Mouse (Mus musculus): ENCODE measurements around the gene Mtor. TPM values are rescaled to one million over a fixed set of nuclear protein-coding genes. Genes with fewer than 3 reads are reported as not detected.

The Mtor gene
- total RNA-seq, 2 experiments from 2014 or later = 30.6 to 36.6 TPM

DNA sequence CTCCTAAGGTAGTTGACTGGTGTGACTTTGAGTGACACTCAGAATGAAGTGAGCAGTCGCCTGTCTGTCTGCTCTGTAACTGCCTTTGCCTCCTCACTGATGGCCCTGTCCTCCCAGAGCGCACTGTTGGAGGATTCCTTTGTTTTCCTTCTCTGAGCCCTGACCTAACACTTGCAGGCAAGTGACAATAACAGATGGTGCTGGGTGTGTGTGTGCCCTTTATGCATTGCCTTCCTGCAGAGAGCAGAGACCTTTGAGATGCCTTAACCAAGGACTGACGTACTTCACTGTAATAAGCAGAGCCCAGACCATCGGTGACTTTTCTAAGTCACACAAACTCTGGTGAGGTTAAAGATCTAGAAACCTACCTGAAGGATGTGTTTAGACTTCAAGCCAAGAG lies 82.9 kb downstream of the Mtor start:
- DNase-seq (ENCODE audit: low spot score) = no peak

DNA sequence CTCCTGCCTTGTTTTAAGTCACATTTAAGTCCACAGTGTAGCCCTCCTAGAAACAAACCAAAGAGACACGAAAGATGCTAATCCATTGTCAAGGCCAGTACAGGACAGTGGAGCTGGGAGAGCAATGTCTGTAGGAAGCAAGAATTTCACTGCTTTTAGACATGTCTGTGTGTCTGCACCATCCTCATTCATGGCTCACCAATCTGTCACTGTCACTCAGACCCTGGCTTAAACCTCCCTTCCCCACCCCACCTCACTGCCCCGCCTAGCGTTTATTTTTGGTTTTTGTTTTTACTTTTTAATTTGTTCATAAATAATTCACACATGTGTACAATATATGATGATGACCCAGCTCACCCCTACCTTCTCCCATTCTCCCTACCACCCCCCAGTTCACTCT lies 84.1 kb downstream of the Mtor start:
- no peak for DNase-seq (ENCODE audit: low spot score)

GRCm38 (mm10) chr4:148533613-148534328 lies 85.4 kb downstream of the Mtor start:
- DNase-seq (ENCODE audit: low spot score) = no peak

GRCm38 (mm10) chr4:148535876-148536275 lies 87.5 kb downstream of the Mtor start:
- no peak for DNase-seq (ENCODE audit: low spot score)

DNA sequence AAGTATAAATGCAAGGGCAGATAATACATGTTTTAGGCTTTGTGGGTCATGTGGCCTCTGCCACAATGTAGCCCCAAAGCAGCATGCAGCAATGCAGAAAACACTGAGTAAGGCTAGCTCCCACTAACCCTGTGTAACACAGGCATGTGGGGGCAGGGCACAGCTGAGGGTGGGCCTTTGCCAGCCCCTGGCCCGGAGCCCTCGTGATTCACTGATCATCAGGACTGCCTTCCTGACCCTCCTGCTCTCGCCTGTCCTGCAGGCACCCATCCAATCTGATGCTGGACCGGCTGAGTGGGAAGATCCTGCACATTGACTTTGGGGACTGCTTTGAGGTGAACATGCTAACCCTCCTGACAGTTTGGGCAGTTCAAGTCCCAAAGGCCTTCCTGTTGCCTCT lies 100.7 kb downstream of the Mtor start:
- no peak for DNase-seq (ENCODE audit: low spot score)

GRCm38 (mm10) chr4:148557766-148558165 lies 109.4 kb downstream of the Mtor start:
- no peak for DNase-seq (ENCODE audit: low spot score)

- peak; percentile 89 for DNase-seq (ENCODE audit: low spot score)
Observed at GRCm38 (mm10) chr4:148558297-148559000, 110.0 kb downstream of the Mtor start, which contains the start of gene Exosc10. TSS of gene Exosc10 (plus strand) at chr4:148558429.

- DNase-seq (ENCODE audit: low spot score) = no peak
Observed at GRCm38 (mm10) chr4:148562676-148563075, 114.3 kb downstream of the Mtor start.

DNA sequence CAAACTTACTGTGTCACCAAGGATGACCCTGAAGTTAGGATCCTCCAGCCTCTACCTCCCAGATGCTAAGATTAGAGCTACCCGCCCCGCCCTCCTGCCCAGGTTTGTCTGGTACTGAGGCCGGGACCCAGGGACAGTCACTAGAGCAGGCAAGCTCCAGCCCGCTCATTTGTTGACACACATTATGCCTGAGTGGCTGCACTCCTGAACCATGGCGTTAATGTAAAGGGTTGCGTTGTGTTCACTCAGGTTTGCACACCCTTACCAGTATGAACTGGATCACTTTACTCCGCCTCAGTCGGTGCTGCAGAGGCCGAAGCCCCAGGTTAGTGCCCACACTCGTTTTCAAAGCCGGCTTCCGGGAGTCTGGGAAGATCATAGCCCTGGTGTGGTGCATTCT lies 115.2 kb downstream of the Mtor start:
- DNase-seq (ENCODE audit: low spot score) = no peak

DNA sequence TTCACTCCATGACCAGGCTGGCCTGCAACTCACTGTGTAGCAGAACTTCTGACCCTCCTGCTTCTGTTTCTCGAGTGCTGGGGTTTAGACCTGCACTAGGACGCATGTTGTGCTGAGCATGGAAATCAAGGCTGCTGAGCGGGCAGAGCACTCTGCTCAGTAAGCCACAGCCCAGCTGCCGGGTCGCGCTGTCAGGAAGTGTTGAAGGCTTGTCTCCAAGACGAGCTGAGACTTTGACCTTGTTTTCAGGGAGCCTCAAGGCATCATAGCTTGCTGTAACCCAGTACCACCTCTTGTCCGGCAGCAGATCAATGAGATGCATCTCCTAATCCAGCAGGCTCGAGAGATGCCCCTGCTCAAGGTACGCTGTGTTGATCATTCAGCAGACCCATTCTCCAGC lies 121.7 kb downstream of the Mtor start:
- no peak for DNase-seq (ENCODE audit: low spot score)

- DNase-seq (ENCODE audit: low spot score) = no peak
Observed at GRCm38 (mm10) chr4:148570693-148571295, 122.4 kb downstream of the Mtor start.

DNA sequence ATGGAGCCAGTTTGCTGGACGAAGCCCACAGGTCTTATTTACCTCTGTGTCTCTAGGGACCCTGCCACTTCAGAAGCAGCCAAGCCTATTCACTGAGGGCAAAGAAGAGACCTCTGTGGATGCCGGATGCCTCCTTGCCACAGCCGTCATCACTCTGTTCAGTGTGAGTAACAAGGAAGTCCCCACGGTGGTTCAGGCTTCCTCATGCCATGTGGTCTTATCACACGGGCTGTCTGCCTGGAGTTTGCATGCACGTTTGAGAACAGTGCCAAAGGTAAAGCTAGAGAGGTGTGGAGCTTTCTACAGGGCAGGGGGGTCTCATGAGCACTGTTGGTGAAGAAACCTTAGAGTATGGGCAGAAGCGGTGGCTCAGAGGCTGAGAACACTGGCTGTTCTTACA lies 124.8 kb downstream of the Mtor start:
- DNase-seq (ENCODE audit: low spot score) = no peak

- no peak for DNase-seq (ENCODE audit: low spot score)
Observed at GRCm38 (mm10) chr4:148580765-148581164, 132.4 kb downstream of the Mtor start.

- DNase-seq (ENCODE audit: low spot score) = no peak
Observed at GRCm38 (mm10) chr4:148581422-148581821, 133.0 kb downstream of the Mtor start.

GRCm38 (mm10) chr4:148583257-148583656 lies 134.8 kb downstream of the Mtor start:
- no peak for DNase-seq (ENCODE audit: low spot score)

DNA sequence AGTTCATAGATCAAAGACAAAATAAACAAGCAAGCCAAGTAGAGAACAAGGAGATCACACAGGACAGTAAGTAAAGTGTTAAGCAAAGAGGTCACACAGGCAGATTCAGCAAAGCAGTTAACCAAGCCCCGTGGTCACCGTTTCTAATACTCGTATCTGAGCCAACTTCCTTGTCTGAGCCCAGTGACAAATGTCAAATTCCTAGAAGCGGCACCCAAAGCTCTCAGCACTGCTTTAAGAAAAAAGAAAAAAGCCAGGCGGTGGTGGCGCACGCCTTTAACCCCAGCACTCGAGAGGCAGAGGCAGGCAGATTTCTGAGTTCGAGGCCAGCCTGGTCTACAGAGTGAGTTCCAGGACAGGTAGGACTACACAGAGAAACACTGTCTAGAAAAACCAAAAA lies 138.2 kb downstream of the Mtor start:
- DNase-seq (ENCODE audit: low spot score) = no peak

GRCm38 (mm10) chr4:148588793-148589192 lies 140.4 kb downstream of the Mtor start:
- no peak for DNase-seq (ENCODE audit: low spot score)

GRCm38 (mm10) chr4:148589565-148589964 lies 141.2 kb downstream of the Mtor start:
- no peak for DNase-seq (ENCODE audit: low spot score)

DNA sequence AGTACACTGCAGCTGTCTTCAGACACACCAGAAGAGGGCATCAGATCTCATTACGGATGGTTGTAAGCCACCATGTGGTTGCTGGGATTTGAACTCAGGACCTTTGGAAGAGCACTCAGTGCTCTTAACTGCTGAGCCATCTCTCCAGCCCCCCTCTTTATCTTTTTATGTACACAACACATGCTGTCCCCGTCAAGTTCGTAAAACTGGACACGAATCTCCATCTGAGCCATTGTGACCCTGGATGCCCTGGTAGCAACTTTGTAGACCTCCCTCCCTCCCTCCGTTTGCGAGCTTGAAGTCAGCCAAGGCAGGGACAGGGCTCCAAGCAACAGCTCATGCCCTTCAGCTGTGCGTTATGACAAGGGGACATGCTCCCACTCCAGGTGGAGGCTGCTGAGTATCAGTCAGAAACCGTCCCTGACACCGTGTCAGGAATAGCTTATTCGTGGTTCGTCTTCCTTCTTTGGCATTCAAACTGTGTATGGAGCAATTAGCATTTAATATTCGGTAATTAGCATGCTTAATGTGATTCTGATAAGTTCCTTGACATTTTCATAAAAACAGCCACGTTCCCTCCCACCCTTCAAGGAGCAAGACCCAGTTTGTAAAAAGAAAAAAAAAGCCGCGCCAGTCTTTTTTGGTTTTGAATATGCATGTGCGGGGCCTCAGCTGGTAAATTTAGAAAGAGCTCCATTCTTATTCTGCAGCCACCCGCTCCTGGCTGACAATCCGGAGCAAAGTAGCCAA lies 142.2 kb downstream of the Mtor start:
- DNase-seq (ENCODE audit: low spot score) = no peak

DNA sequence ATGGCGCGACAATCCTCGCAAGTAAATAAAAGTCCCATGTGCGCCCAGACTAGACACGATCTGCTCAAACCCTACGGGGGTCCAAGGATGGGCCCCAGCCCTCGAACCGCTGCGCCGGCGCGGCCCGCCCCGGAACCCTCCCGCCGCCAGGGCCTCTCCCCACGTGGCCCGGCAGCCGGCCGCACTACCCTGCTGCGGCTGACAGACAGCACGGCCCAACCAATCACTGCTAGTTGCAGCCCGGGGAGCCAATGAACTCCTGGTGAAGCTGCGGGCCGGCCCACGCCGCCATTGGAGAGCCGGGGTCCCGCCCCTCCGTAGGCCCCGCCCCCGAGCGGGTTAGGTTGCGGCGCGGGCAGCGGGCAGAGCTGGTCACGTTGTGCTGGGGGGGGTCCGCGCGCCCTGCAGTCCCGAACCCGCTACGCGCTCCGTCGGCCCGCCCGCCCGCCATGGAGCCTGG lies 142.8 kb downstream of the Mtor start, which contains the start of gene Srm:
Gene Srm, plus strand, starts transcription at position 333 of the 460 bp plus-strand sequence.
- peak; percentile 97 for DNase-seq (ENCODE audit: low spot score)

DNA sequence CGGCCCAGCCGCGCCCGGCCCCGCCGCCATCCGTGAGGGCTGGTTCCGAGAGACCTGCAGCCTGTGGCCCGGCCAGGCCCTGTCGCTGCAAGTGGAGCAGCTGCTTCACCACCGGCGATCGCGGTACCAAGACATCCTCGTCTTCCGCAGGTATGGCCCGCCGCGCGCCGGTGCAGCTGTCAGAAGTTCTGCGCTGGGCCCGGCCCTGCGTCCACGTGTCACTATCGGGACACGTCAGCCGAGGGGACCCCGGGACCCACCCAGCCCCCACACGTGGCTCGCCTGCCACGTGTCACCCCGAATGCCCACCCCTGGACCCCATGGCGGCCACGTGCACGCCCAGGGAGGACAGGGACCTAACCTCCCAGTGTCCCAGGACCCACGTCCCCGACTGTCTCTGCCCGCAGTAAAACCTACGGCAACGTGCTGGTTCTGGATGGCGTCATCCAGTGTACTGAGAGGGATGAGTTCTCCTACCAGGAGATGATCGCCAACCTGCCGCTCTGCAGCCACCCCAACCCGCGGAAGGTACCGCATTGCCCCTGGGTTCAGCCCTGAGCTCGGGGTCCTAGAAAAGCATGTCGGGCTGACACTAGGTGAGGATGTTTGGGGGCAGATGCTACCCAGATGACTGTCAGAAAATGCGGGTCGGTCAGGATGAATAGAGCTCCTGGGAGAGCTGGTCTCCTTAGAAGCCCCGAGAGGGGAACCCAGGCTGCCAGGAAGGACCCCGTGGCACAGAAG lies 143.4 kb downstream of the Mtor start:
- DNase-seq (ENCODE audit: low spot score) = peak; percentile 15

Data from gastrocnemius, adult 18-20 months (tissue).